Mouse (Mus musculus): ENCODE measurements at regions not wholly inside any gene's neighbourhood (a gene's known extent, or its start where the extent isn't known, plus 50 kb on each side); places are given as distances from the start of the nearest gene placed in this dataset.
"Not testable (repeated sequence)": the region's sequence is repeated elsewhere in the genome, so short reads cannot be mapped to it uniquely, and the experiment has no call there.

DNA sequence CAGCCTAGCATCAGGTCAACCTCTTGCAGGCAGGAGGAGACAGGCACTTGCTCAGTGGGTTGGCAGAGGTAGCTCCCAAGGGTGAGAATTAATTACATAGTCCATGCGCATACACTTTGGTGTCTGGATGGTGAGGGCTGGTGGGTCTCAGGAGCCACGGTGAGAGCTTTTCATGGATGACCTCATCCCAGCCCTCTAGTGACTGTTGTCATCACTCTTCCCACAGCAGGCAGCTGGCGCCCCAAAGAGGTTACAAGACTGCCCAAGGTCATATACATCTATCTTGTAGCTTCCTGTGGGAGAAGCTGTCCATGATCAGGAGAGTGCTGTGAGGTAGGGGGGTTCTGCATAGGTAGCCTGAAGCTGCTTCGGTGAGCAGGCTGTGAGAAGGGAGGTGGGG is 224.5 kb downstream of the 1810013L24Rik start:
- DNase-seq (ENCODE audit: low spot score) (no peak), ATAC-seq (replicated peaks; ENCODE audit: low FRiP score) (no peak)
- Histone ChIP-seq H3K9me3 (ENCODE audit: control insufficient read depth, low read length) (no peaks in the 10 kb centered on the region; the same call in 1 of the 2 replicates), H3K4me2 (no peak overlapping the region), H3K4me3 (ENCODE audit: low read depth, low read length) (no peak overlapping the region), H3K36me3 (ENCODE audit: control insufficient read depth, insufficient read depth, low read length) (no peaks in the 10 kb centered on the region), H3K4me1 (replicated peaks; ENCODE audit: control insufficient read depth, insufficient read depth, low read length) (no peaks in the 10 kb centered on the region), H3K27me3 (replicated peaks; ENCODE audit: control insufficient read depth, insufficient read depth, low read length) (no peaks in the 10 kb centered on the region), H3K27ac (ENCODE audit: low read depth, low read length) (no peak overlapping the region), H3K9ac (ENCODE audit: low read depth, low read length) (no peak overlapping the region)
- WGBS: 69% methylated on average over 4 of the region's 4 CpGs

DNA sequence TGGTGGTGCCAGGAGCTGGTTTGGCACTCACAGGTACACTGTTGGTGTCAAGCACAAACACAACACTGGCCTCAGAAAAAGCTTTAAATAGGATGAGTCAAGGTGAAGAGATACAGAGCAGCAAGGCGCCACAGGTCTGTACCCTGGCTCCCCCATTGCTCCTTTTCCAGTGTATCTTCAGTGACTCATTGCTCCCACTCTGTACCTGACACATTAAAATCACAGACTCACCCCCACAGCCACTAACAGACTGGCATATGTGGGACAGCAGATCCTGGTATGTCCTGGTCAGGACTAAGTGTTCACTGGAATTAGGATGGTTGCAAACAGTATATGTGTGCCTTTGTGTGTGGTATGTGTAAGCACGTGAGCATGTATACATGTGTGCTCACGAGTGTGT is 226.5 kb downstream of the 1810013L24Rik start:
- no peak for DNase-seq (ENCODE audit: low spot score)

DNA sequence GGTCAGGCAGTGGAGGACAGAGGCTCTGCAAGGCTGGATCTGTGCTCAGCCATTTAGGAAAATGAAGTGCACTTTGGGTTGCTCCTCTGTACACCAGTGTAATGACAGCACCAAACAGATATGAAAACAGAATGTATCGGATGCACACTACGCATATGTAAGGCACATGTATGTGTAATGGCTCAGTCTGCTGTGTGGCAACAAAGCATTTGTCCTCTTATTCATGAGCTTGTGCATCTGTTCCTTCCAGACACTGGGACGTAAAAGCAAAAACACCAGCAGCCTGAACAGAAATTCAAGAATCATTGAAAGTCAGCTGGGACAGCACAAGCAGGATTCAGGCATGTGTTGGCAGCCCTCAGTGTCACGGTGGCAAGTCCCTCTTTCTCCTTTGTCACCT is 241.6 kb downstream of the 1810013L24Rik start:
- Histone ChIP-seq H3K36me3 (ENCODE audit: control insufficient read depth, insufficient read depth, low read length) (no peaks in the 10 kb centered on the region), H3K27me3 (replicated peaks; ENCODE audit: control insufficient read depth, insufficient read depth, low read length) (no peaks in the 10 kb centered on the region), H3K9me3 (ENCODE audit: control insufficient read depth, low read length) (no peaks in the 10 kb centered on the region), H3K4me2 (no peak overlapping the region), H3K27ac (ENCODE audit: low read depth, low read length) (no peak overlapping the region), H3K4me1 (replicated peaks; ENCODE audit: control insufficient read depth, insufficient read depth, low read length) (no peaks in the 10 kb centered on the region), H3K9ac (ENCODE audit: low read depth, low read length) (no peak overlapping the region), H3K4me3 (ENCODE audit: low read depth, low read length) (no peak overlapping the region)
- 91% methylated on average over 4 of the region's 4 CpGs for WGBS
- ATAC-seq (replicated peaks; ENCODE audit: low FRiP score) (no peak), DNase-seq (ENCODE audit: low spot score) (no peak)

More for the DNA sequence above, 226.5 kb downstream of the 1810013L24Rik start:
- H3K36me3 ChIP-seq (ENCODE audit: control insufficient read depth, insufficient read depth, low read length): no peaks in the 10 kb centered on the region
- 69% methylated on average over 3 of the region's 3 CpGs for WGBS
- H3K27me3 ChIP-seq (replicated peaks; ENCODE audit: control insufficient read depth, insufficient read depth, low read length): no peaks in the 10 kb centered on the region
- ATAC-seq (replicated peaks; ENCODE audit: low FRiP score): no peak
- H3K4me1 ChIP-seq (replicated peaks; ENCODE audit: control insufficient read depth, insufficient read depth, low read length): no peaks in the 10 kb centered on the region
- no peak overlapping the region for H3K4me2 ChIP-seq
- H3K4me3 ChIP-seq (ENCODE audit: low read depth, low read length): no peak overlapping the region
- no peak overlapping the region for H3K27ac ChIP-seq (ENCODE audit: low read depth, low read length)
- H3K9me3 ChIP-seq (ENCODE audit: control insufficient read depth, low read length): no peaks in the 10 kb centered on the region
- no peak overlapping the region for H3K9ac ChIP-seq (ENCODE audit: low read depth, low read length)

DNA sequence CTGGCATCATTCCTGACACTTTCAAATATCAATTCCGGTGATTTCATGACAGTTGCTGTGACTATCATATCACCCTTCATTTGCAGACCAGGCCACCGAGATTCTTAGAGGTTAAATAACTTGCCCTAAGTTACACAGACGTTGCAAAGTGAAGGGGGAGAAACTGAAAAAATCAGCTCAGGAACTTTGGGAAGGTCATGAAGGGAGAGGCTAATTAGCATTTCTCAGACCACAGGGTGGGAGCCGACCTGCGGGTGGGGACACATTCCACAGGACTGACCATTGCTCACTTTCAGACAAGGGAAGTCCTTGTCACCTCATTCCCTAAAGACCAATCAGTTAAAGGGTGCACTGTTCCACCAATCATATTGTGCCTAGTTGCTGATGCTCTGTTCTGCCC is 242.1 kb downstream of the 1810013L24Rik start:
- H3K9ac ChIP-seq (ENCODE audit: low read depth, low read length); DNase-seq (ENCODE audit: low spot score); ATAC-seq (replicated peaks; ENCODE audit: low FRiP score); H3K4me1 ChIP-seq (replicated peaks; ENCODE audit: control insufficient read depth, insufficient read depth, low read length); H3K27me3 ChIP-seq (replicated peaks; ENCODE audit: control insufficient read depth, insufficient read depth, low read length); H3K4me2 ChIP-seq; H3K36me3 ChIP-seq (ENCODE audit: control insufficient read depth, insufficient read depth, low read length); H3K4me3 ChIP-seq (ENCODE audit: low read depth, low read length); H3K9me3 ChIP-seq (ENCODE audit: control insufficient read depth, low read length); H3K27ac ChIP-seq (ENCODE audit: low read depth, low read length): not testable (repeated sequence)
- 84% methylated on average over 5 of the region's 5 CpGs for WGBS

DNA sequence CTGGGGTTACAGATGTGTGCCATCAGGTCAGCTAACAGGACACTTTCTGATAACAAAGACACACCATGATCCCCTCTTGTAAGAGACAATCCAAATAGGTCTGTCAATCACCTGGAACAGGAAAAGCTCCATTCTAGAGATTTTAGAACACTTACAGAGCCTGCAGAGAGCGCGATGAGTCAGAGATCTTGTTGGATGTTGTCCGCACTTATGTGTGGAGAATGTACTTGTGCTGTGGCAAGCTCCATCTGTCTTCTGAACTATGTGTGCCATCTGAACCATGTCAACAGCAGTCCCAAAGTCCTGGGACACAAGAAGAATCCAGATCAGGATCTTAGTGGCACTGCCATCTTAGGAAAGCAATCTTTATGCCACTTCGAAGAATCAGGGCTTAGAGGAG is 244.4 kb downstream of the 1810013L24Rik start:
- 86% methylated on average over 4 of the region's 4 CpGs for WGBS

DNA sequence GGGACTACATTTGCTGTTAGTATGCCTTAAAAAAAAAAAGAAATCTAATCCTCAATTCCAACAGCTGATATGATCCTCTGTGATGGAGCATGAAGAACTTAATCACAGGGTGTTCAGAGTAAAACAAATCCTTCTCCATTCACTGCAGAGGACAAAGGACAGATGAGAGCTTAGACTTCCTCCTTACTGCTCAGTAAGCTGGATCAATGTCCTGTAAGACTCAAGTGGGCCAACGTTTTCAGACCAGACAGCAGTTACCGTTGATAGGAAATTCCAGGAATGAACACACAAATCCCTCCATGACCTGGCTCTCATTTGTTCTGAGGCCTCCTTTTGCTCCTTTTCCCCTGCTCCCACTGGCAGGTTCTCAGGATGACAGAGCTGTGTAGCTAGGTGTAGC is 247.6 kb downstream of the 1810013L24Rik start:
- ATAC-seq (replicated peaks; ENCODE audit: low FRiP score): no peak

More for the DNA sequence above, 244.4 kb downstream of the 1810013L24Rik start:
- Histone ChIP-seq H3K4me1 (replicated peaks; ENCODE audit: control insufficient read depth, insufficient read depth, low read length) (no peaks in the 10 kb centered on the region), H3K9ac (ENCODE audit: low read depth, low read length) (no peak overlapping the region), H3K36me3 (ENCODE audit: control insufficient read depth, insufficient read depth, low read length) (no peaks in the 10 kb centered on the region), H3K4me2 (no peak overlapping the region), H3K4me3 (ENCODE audit: low read depth, low read length) (no peak overlapping the region), H3K27me3 (replicated peaks; ENCODE audit: control insufficient read depth, insufficient read depth, low read length) (no peaks in the 10 kb centered on the region), H3K27ac (ENCODE audit: low read depth, low read length) (no peak overlapping the region), H3K9me3 (ENCODE audit: control insufficient read depth, low read length) (no peaks in the 10 kb centered on the region)
- ATAC-seq (replicated peaks; ENCODE audit: low FRiP score): no peak
- no peak for DNase-seq (ENCODE audit: low spot score)

DNA sequence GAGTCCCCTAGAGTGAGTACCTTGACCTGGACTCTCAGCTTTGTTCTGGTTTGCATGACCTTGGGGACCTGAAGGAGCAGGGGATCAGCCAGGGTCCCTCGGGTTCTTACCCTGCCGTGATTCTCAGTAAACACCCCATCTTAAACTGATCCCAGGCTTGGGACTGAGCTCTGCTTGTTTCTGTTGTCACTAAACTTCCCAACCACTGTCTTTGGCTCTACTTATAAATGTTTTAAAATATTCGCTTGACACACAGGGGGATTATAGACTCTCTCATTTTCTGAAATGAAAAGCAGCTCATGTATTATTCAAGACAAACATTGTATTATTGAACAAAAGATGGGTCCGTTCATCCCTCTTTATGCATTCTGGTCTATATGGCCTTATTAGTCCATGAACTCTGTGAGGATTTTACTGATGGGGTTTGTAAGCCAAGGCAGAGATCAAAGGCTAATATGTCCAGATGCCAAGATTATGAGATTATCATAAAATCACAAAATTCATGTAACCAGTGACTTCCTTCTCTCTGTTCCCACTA is 248.6 kb downstream of the 1810013L24Rik start:
- H3K9me3 ChIP-seq (ENCODE audit: control insufficient read depth, low read length): no peaks in the 10 kb centered on the region
- H3K27ac ChIP-seq (ENCODE audit: low read depth, low read length): no peak overlapping the region
- H3K4me2 ChIP-seq: no peak overlapping the region
- 82% methylated on average over 4 of the region's 4 CpGs for WGBS
- DNase-seq (ENCODE audit: low spot score) (no peak), ATAC-seq (replicated peaks; ENCODE audit: low FRiP score) (no peak)
- no peaks in the 10 kb centered on the region for H3K4me1 ChIP-seq (replicated peaks; ENCODE audit: control insufficient read depth, insufficient read depth, low read length)
- no peak overlapping the region for H3K4me3 ChIP-seq (ENCODE audit: low read depth, low read length)
- H3K36me3 ChIP-seq (ENCODE audit: control insufficient read depth, insufficient read depth, low read length): no peaks in the 10 kb centered on the region
- no peaks in the 10 kb centered on the region for H3K27me3 ChIP-seq (replicated peaks; ENCODE audit: control insufficient read depth, insufficient read depth, low read length)
- no peak overlapping the region for H3K9ac ChIP-seq (ENCODE audit: low read depth, low read length)

More for the DNA sequence above, 247.6 kb downstream of the 1810013L24Rik start:
- Histone ChIP-seq H3K4me1 (replicated peaks; ENCODE audit: control insufficient read depth, insufficient read depth, low read length) (no peaks in the 10 kb centered on the region), H3K27ac (ENCODE audit: low read depth, low read length) (no peak overlapping the region), H3K4me2 (no peak overlapping the region), H3K4me3 (ENCODE audit: low read depth, low read length) (no peak overlapping the region), H3K27me3 (replicated peaks; ENCODE audit: control insufficient read depth, insufficient read depth, low read length) (no peaks in the 10 kb centered on the region), H3K9ac (ENCODE audit: low read depth, low read length) (no peak overlapping the region), H3K9me3 (ENCODE audit: control insufficient read depth, low read length) (no peaks in the 10 kb centered on the region), H3K36me3 (ENCODE audit: control insufficient read depth, insufficient read depth, low read length) (no peaks in the 10 kb centered on the region)
- WGBS: 69% methylated on average over 2 of the region's 2 CpGs
- no peak for DNase-seq (ENCODE audit: low spot score)

DNA sequence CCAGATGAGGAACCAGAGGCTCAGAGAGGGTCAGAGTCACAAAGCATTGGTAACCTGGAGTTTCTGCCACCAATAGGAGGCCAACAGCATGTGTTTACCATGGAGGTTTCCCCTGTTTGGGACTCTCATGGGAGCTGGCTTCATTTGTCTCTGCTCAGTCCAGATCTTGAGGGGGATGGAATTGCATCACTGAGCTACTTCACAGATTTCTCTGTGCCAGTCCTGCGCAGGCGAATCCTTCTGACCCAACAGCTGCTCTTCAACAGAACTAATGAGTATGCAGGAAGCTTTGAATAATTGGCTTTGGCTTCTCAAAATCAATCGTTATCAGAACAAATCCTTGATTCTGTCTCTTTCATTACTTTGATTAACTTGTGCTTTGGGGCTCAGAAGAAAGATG is 253.1 kb downstream of the 1810013L24Rik start:
- no peak overlapping the region for H3K4me2 ChIP-seq
- no peaks in the 10 kb centered on the region for H3K36me3 ChIP-seq (ENCODE audit: control insufficient read depth, insufficient read depth, low read length)
- ATAC-seq (replicated peaks; ENCODE audit: low FRiP score) (no peak), DNase-seq (ENCODE audit: low spot score) (no peak)
- no peak overlapping the region for H3K9ac ChIP-seq (ENCODE audit: low read depth, low read length)
- H3K27me3 ChIP-seq (replicated peaks; ENCODE audit: control insufficient read depth, insufficient read depth, low read length): no peaks in the 10 kb centered on the region
- no peak overlapping the region for H3K4me3 ChIP-seq (ENCODE audit: low read depth, low read length)
- WGBS: 88% methylated on average over 3 of the region's 3 CpGs
- H3K4me1 ChIP-seq (replicated peaks; ENCODE audit: control insufficient read depth, insufficient read depth, low read length): no peaks in the 10 kb centered on the region
- H3K9me3 ChIP-seq (ENCODE audit: control insufficient read depth, low read length): no peaks in the 10 kb centered on the region
- no peak overlapping the region for H3K27ac ChIP-seq (ENCODE audit: low read depth, low read length)

DNA sequence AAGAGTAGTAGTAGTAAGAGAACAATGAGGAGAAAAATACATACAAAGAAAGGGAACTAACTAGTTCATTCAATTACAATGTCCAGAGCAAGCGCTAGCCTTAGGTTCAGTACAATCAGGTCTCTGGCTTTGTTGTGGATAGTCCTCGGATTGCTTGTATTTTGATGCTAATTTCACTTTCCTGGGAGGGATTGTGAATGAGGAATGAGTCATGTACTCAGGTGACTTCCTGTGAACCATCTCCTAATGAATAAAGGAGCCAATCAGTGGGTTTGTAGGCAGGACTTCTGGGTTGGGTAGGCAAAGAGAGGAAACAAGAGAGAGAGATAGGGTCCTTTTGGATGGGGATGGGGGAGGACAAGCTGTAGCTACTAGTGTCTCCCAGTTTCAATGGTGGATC is 253.8 kb downstream of the 1810013L24Rik start:
- 79% methylated on average over 2 of the region's 2 CpGs for WGBS
- no peak overlapping the region for H3K9ac ChIP-seq (ENCODE audit: low read depth, low read length)
- H3K27me3 ChIP-seq (replicated peaks; ENCODE audit: control insufficient read depth, insufficient read depth, low read length): no peaks in the 10 kb centered on the region
- no peaks in the 10 kb centered on the region for H3K4me1 ChIP-seq (replicated peaks; ENCODE audit: control insufficient read depth, insufficient read depth, low read length)
- H3K4me2 ChIP-seq: no peak overlapping the region
- H3K4me3 ChIP-seq (ENCODE audit: low read depth, low read length): no peak overlapping the region
- no peak overlapping the region; the same call in 1 of the 2 replicates for H3K27ac ChIP-seq (ENCODE audit: low read depth, low read length)
- H3K9me3 ChIP-seq (ENCODE audit: control insufficient read depth, low read length): no peaks in the 10 kb centered on the region
- DNase-seq (ENCODE audit: low spot score): no peak
- no peaks in the 10 kb centered on the region for H3K36me3 ChIP-seq (ENCODE audit: control insufficient read depth, insufficient read depth, low read length)
- ATAC-seq (replicated peaks; ENCODE audit: low FRiP score): no peak
